In the genomic region with DNA sequence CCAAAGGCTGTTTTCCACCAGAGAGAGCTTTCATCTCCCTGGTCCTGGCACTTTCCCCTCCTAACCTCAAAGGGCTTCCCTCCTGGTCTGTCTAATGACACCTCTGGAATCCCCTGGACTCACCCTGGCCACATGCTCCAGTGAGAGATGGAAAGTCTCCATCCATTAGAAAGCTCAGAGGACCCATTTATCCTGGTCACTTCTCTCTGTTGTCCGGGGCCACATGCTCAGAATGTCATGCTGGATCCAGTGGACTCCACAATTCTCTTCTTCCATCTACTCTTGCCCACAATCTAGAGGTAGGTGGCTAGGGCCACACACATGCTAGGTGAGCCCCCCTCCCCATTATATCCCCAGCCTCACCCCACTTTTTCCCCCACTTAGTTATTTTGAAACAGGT, we compare ENCODE assay signal across 22 mouse cellular contexts. TPM values are rescaled to one million over a fixed set of nuclear protein-coding genes. Genes with fewer than 3 reads are reported as not detected.
A peak's percentile ranks its signal among the peaks of the same experiment; 100 is the strongest.
DNase-seq lines count a peak whose midpoint lies in the region; ATAC-seq and TF ChIP-seq lines count a peak whose summit lies in the region.
"Had no signal": no experiment of that assay in that cellular context is flagged by ENCODE, and none has a peak within 500 bp of the region (broad histone marks: within the 10 kb centered on the region; RNA-seq: fewer than 3 reads in every experiment).

No protein-coding gene starts in this region.

- no peak for ATAC-seq in liver, postnatal 0 days
- ATAC-seq: activated CD4-positive, CD25-positive, alpha-beta regulatory T cell, adult 4 months; CD4-positive, CD25-positive, alpha-beta regulatory T cell, adult 4 months; Patski had no signal

- no peaks in the 10 kb centered on the region for H3K9me3 ChIP-seq in heart, embryonic 10.5 days
- H3K9me3 ChIP-seq in liver, postnatal 0 days (ENCODE audit: low read length), result no peaks in the 10 kb centered on the region
- no peaks in the 10 kb centered on the region for H3K9me3 ChIP-seq in limb, embryonic 10.5 days (replicated peaks)
- H3K9me3 ChIP-seq: G1E had no signal

- DNase-seq in heart, adult 11 months, result peak; percentile 75
- DNase-seq in heart, postnatal 4 days, result no peak
- peak; percentile 62 for DNase-seq in heart, embryonic 10.5 days (ENCODE audit: low spot score)
- no peak for DNase-seq in heart, adult 9 months (ENCODE audit: low spot score in 2 of 2)
- DNase-seq in liver, postnatal 0 days, result peak; percentile 2
- DNase-seq in liver, result no peak
- peak; percentile 14 for DNase-seq in limb, embryonic 10.5 days (ENCODE audit: low spot score)
- no peak for DNase-seq in kidney, adult 18-20 months
- DNase-seq: adrenal gland, adult 2 months; adrenal gland, adult 8-10 months; adrenal gland, postnatal 10 days; adrenal gland, postnatal 14 days; adrenal gland, postnatal 25 days; adrenal gland, postnatal 36 days; B cell, adult 2 months; cerebellum, adult 11 months; cerebellum, adult 11-12 months had no signal

- H3K9ac ChIP-seq in liver, postnatal 0 days (replicated peaks), result no peak overlapping the region

- H3K27me3 ChIP-seq in heart, embryonic 10.5 days (ENCODE audit: insufficient read depth, poor library complexity, severe bottlenecking), result 0 out of 2 replicates have a peak, but pooled peaks cover 13% of the 10 kb centered on the region
- no peaks in the 10 kb centered on the region for H3K27me3 ChIP-seq in liver, postnatal 0 days (ENCODE audit: insufficient read depth, low read length)
- no peaks in the 10 kb centered on the region for H3K27me3 ChIP-seq in limb, embryonic 10.5 days (ENCODE audit: low read depth, poor library complexity, severe bottlenecking)

- no peak overlapping the region for H3K4me3 ChIP-seq in heart, embryonic 10.5 days
- H3K4me3 ChIP-seq in liver, postnatal 0 days (ENCODE audit: low read depth, low read length), result no peak overlapping the region
- H3K4me3 ChIP-seq in limb, embryonic 10.5 days, result no peak overlapping the region

- no peak for TF ChIP-seq CTCF in liver, postnatal 0 days (IDR thresholded peaks at IDR 0.05; ENCODE audit: low read depth)

- no peak overlapping the region for H3K27ac ChIP-seq in heart, embryonic 10.5 days
- no peak overlapping the region for H3K27ac ChIP-seq in liver, postnatal 0 days (ENCODE audit: low read depth)
- no peak overlapping the region for H3K27ac ChIP-seq in limb, embryonic 10.5 days

- peaks cover 3% of the 10 kb centered on the region; the same call in 1 of the 2 replicates for H3K4me1 ChIP-seq in heart, embryonic 10.5 days
- H3K4me1 ChIP-seq in liver, postnatal 0 days (ENCODE audit: insufficient read depth), result no peaks in the 10 kb centered on the region
- H3K4me1 ChIP-seq in limb, embryonic 10.5 days, result 0 out of 2 replicates have a peak, but pooled peaks cover 3% of the 10 kb centered on the region

- TF ChIP-seq EP300 in liver, postnatal 0 days (IDR thresholded peaks at IDR 0.05; ENCODE audit: low read depth), result no peak

- no peak overlapping the region for H3K4me2 ChIP-seq in liver, postnatal 0 days (ENCODE audit: low read depth, low read length)

- no peaks in the 10 kb centered on the region for H3K36me3 ChIP-seq in heart, embryonic 10.5 days
- H3K36me3 ChIP-seq in liver, postnatal 0 days (replicated peaks; ENCODE audit: insufficient read depth, low read length), result 0 out of 2 replicates have a peak, but pooled peaks cover 2% of the 10 kb centered on the region
- no peaks in the 10 kb centered on the region for H3K36me3 ChIP-seq in limb, embryonic 10.5 days
- H3K36me3 ChIP-seq: G1E had no signal

- WGBS in heart, embryonic 10.5 days, result 83% methylated on average over 1 of the region's 1 CpGs
- WGBS in liver, postnatal 0 days (ENCODE audit: insufficient replicate concordance), result 68% methylated on average over 1 of the region's 1 CpGs
- 89% methylated on average over 1 of the region's 1 CpGs for WGBS in limb, embryonic 10.5 days

RNA-seq across cellular contexts. Expression of a gene that starts 11.8 kb away (rescaled TPM):
- total RNA-seq in heart, postnatal 4 days (2021), result 1 to 10 TPM; 2.2 to 3.4 TPM
- polyA plus RNA-seq in heart, embryonic 10.5 days (2016; fragmentation: Nextera tagmentation; extraction: Ambion mirVana), result 2.1 and 3.1 TPM in 2 replicates
- 10.5 and 10.7 TPM in 2 replicates for polyA plus RNA-seq in liver, postnatal 0 days (2015; fragmentation: Nextera tagmentation; extraction: Ambion mirVana)
- polyA plus RNA-seq in limb, embryonic 10.5 days (2016; fragmentation: Nextera tagmentation; extraction: Ambion mirVana), result 2.8 and 3.5 TPM in 2 replicates
- total RNA-seq: MEL had no signal
- polyA plus RNA-seq: activated CD4-positive, CD25-positive, alpha-beta regulatory T cell, adult 4 months; G1E; Patski had no signal

RNA-seq across cellular contexts. Expression of a gene that starts 18.3 kb away (rescaled TPM):
- 10 to 100 TPM; 23.3 to 26.3 TPM for total RNA-seq in heart, postnatal 4 days (2021)
- 8.8 and 9.6 TPM in 2 replicates for polyA plus RNA-seq in heart, embryonic 10.5 days (2016; fragmentation: Nextera tagmentation; extraction: Ambion mirVana)
- 0.81 and 0.91 TPM in 2 replicates for polyA plus RNA-seq in liver, postnatal 0 days (2015; fragmentation: Nextera tagmentation; extraction: Ambion mirVana)
- 11.1 and 13.0 TPM in 2 replicates for polyA plus RNA-seq in limb, embryonic 10.5 days (2016; fragmentation: Nextera tagmentation; extraction: Ambion mirVana)

RNA-seq across cellular contexts. Expression of a gene that starts 58.0 kb away (rescaled TPM):
- total RNA-seq in heart, postnatal 4 days (2021), result 10 to 100 TPM; 10.6 to 10.8 TPM
- 10.3 and 11.6 TPM in 2 replicates for polyA plus RNA-seq in heart, embryonic 10.5 days (2016; fragmentation: Nextera tagmentation; extraction: Ambion mirVana)
- polyA plus RNA-seq in liver, postnatal 0 days (2015; fragmentation: Nextera tagmentation; extraction: Ambion mirVana), result 9.0 and 10.3 TPM in 2 replicates
- 6.1 and 8.6 TPM in 2 replicates for polyA plus RNA-seq in limb, embryonic 10.5 days (2016; fragmentation: Nextera tagmentation; extraction: Ambion mirVana)
- total RNA-seq: G1E had no signal
- polyA plus RNA-seq: G1E had no signal

Comparison
In these comparisons a context has a peak if more than half of its experiments do, and no peak if none do; other contexts are left out.
1. DNase-seq: peak in heart, adult 11 months (single experiment), heart, embryonic 10.5 days (single experiment), liver, postnatal 0 days (single experiment) and limb, embryonic 10.5 days (single experiment); none in heart, postnatal 4 days (single experiment), heart, adult 9 months (0 of 2), liver (single experiment) and kidney, adult 18-20 months (single experiment).